Mouse (Mus musculus) erythroblast, embryonic 14.5 days (primary cell): ENCODE measurements around the gene Oscp1.

Experiments used
- GATA1 ChIP-seq: IDR thresholded peaks from 2 replicates; pipeline ENCODE4 v1.6.1; 2012; ENCODE audit warnings: low read length, inconsistent platforms, mixed read lengths
- TAL1 ChIP-seq: IDR thresholded peaks from 3 replicates; pipeline ENCODE4 v1.6.1; 2012; ENCODE audit warnings: low read length, inconsistent platforms, mixed read lengths

DNA sequence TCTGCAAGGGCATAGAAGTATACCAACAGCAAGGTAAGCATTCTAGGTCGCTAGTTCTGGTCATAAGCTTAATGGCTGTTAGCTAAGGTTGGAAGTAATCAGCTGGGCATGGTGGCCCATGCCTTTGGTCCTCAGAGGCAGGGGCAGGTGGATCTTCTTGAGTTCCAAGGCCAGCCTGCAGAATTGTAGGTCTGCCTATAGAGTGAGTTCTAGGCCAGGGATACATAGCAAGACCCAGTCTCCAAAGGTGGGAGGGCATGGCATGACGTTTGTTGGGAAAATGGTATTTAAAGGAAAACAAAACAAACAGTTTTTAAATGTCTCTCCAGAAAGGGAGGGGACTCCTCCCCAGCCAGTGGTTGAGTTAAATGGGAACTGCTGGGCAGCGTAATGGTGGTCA is 42.4 kb downstream of the Oscp1 start:
- no peak for TF ChIP-seq TAL1
- TF ChIP-seq GATA1 = no peak
